Mouse (Mus musculus): Measurements from ENCODE around the gene Prkch. TPM values are rescaled to one million over a fixed set of nuclear protein-coding genes. Genes with fewer than 3 reads are reported as not detected.

The Prkch gene
- polyA plus RNA-seq, 1 experiment from 2014 or later = 11.2 TPM

- ATAC-seq (ENCODE audit: insufficient number of reproducible peaks, insufficient read depth, low FRiP score, low TSS enrichment, low read depth) = no peak
- Histone ChIP-seq H3K4me1 (replicated peaks) (no peaks in the 10 kb centered on the region), H3K9me3 (no peaks in the 10 kb centered on the region), H3K27me3 (no peaks in the 10 kb centered on the region), H3K9ac (replicated peaks) (no peak overlapping the region), H3K27ac (no peak overlapping the region), H3K4me2 (no peak overlapping the region), H3K4me3 (replicated peaks) (no peak overlapping the region), H3K36me3 (no peaks in the 10 kb centered on the region)
- 83% methylated on average over 6 of the region's 6 CpGs for WGBS
These were observed 60.6 kb downstream of the Prkch start for GRCm38 (mm10) chr12:73645216-73645615.

- no peak overlapping the region for H3K4me2 ChIP-seq
- WGBS = 77% methylated on average over 2 of the region's 2 CpGs
- no peaks in the 10 kb centered on the region for H3K4me1 ChIP-seq (replicated peaks)
- no peaks in the 10 kb centered on the region for H3K9me3 ChIP-seq
- no peak overlapping the region for H3K9ac ChIP-seq (replicated peaks)
- no peaks in the 10 kb centered on the region for H3K27me3 ChIP-seq
- ATAC-seq (ENCODE audit: insufficient number of reproducible peaks, insufficient read depth, low FRiP score, low TSS enrichment, low read depth) = no peak
- H3K4me3 ChIP-seq (replicated peaks) = no peak overlapping the region
- H3K36me3 ChIP-seq = no peaks in the 10 kb centered on the region
- no peak overlapping the region for H3K27ac ChIP-seq
These were observed 63.1 kb downstream of the Prkch start for GRCm38 (mm10) chr12:73647686-73648085.

- no peak overlapping the region for H3K9ac ChIP-seq (replicated peaks)
- H3K4me2 ChIP-seq = no peak overlapping the region
- no peaks in the 10 kb centered on the region for H3K36me3 ChIP-seq
- ATAC-seq (ENCODE audit: insufficient number of reproducible peaks, insufficient read depth, low FRiP score, low TSS enrichment, low read depth) = no peak
- H3K27me3 ChIP-seq = no peaks in the 10 kb centered on the region; the same call in 1 of the 2 replicates
- no peaks in the 10 kb centered on the region for H3K4me1 ChIP-seq (replicated peaks)
- H3K9me3 ChIP-seq = no peaks in the 10 kb centered on the region
- 46% methylated on average over 18 of the region's 18 CpGs for WGBS
- no peak overlapping the region for H3K27ac ChIP-seq
- H3K4me3 ChIP-seq (replicated peaks) = no peak overlapping the region
These were observed 72.1 kb downstream of the Prkch start for GRCm38 (mm10) chr12:73656568-73657204.

- Histone ChIP-seq H3K9ac (replicated peaks) (no peak overlapping the region), H3K4me3 (replicated peaks) (no peak overlapping the region), H3K27me3 (no peaks in the 10 kb centered on the region), H3K27ac (no peak overlapping the region), H3K4me2 (no peak overlapping the region), H3K9me3 (no peaks in the 10 kb centered on the region), H3K36me3 (no peaks in the 10 kb centered on the region), H3K4me1 (replicated peaks) (0 out of 2 replicates have a peak, but pooled peaks cover 3% of the 10 kb centered on the region)
- 66% methylated on average over 3 of the region's 3 CpGs for WGBS
- ATAC-seq (ENCODE audit: insufficient number of reproducible peaks, insufficient read depth, low FRiP score, low TSS enrichment, low read depth) = no peak
These were observed 78.8 kb downstream of the Prkch start for GRCm38 (mm10) chr12:73663421-73663820.

GRCm38 (mm10) chr12:73666701-73667100, 82.1 kb downstream of the Prkch start:
- Histone ChIP-seq H3K9me3 (no peaks in the 10 kb centered on the region), H3K27ac (no peak overlapping the region), H3K4me3 (replicated peaks) (no peak overlapping the region), H3K27me3 (no peaks in the 10 kb centered on the region), H3K9ac (replicated peaks) (no peak overlapping the region), H3K4me1 (replicated peaks) (0 out of 2 replicates have a peak, but pooled peaks cover 7% of the 10 kb centered on the region), H3K36me3 (no peaks in the 10 kb centered on the region), H3K4me2 (no peak overlapping the region)
- no peak for ATAC-seq (ENCODE audit: insufficient number of reproducible peaks, insufficient read depth, low FRiP score, low TSS enrichment, low read depth)
- WGBS = 94% methylated on average over 2 of the region's 2 CpGs

GRCm38 (mm10) chr12:73667607-73668006, 83.0 kb downstream of the Prkch start:
- Histone ChIP-seq H3K4me2 (no peak overlapping the region), H3K27me3 (no peaks in the 10 kb centered on the region), H3K4me3 (replicated peaks) (no peak overlapping the region), H3K36me3 (no peaks in the 10 kb centered on the region), H3K9me3 (no peaks in the 10 kb centered on the region), H3K4me1 (replicated peaks) (0 out of 2 replicates have a peak, but pooled peaks cover 12% of the 10 kb centered on the region), H3K9ac (replicated peaks) (no peak overlapping the region), H3K27ac (no peak overlapping the region)
- 81% methylated on average over 7 of the region's 7 CpGs for WGBS
- ATAC-seq (ENCODE audit: insufficient number of reproducible peaks, insufficient read depth, low FRiP score, low TSS enrichment, low read depth) = no peak

- Histone ChIP-seq H3K4me3 (replicated peaks) (no peak overlapping the region), H3K36me3 (no peaks in the 10 kb centered on the region), H3K4me1 (replicated peaks) (peaks cover 14% of the 10 kb centered on the region), H3K9me3 (no peaks in the 10 kb centered on the region), H3K9ac (replicated peaks) (no peak overlapping the region), H3K27ac (no peak overlapping the region), H3K4me2 (no peak overlapping the region), H3K27me3 (no peaks in the 10 kb centered on the region)
- ATAC-seq (ENCODE audit: insufficient number of reproducible peaks, insufficient read depth, low FRiP score, low TSS enrichment, low read depth) = no peak
- 83% methylated on average over 6 of the region's 6 CpGs for WGBS
These were observed 86.1 kb downstream of the Prkch start for GRCm38 (mm10) chr12:73670739-73671138.

GRCm38 (mm10) chr12:73671540-73671939, 86.9 kb downstream of the Prkch start:
- H3K4me3 ChIP-seq (replicated peaks) = no peak overlapping the region
- H3K4me1 ChIP-seq (replicated peaks) = peaks cover 14% of the 10 kb centered on the region
- WGBS = 50% methylated on average over 3 of the region's 3 CpGs

GRCm38 (mm10) chr12:73672007-73672406, 87.4 kb downstream of the Prkch start:
- Histone ChIP-seq H3K36me3 (no peaks in the 10 kb centered on the region), H3K9ac (replicated peaks) (no peak overlapping the region), H3K9me3 (no peaks in the 10 kb centered on the region), H3K4me3 (replicated peaks) (no peak overlapping the region), H3K27ac (peak overlapping the region; percentile 53; the same call in 1 of the 2 replicates), H3K4me1 (replicated peaks) (peaks cover 14% of the 10 kb centered on the region), H3K4me2 (no peak overlapping the region), H3K27me3 (no peaks in the 10 kb centered on the region)
- WGBS = 81% methylated on average over 4 of the region's 4 CpGs
- ATAC-seq (ENCODE audit: insufficient number of reproducible peaks, insufficient read depth, low FRiP score, low TSS enrichment, low read depth) = no peak

More at GRCm38 (mm10) chr12:73671540-73671939, 86.9 kb downstream of the Prkch start:
- Histone ChIP-seq H3K27ac (peak overlapping the region; percentile 53; the same call in 1 of the 2 replicates), H3K9me3 (no peaks in the 10 kb centered on the region), H3K36me3 (no peaks in the 10 kb centered on the region), H3K9ac (replicated peaks) (no peak overlapping the region), H3K4me2 (no peak overlapping the region), H3K27me3 (no peaks in the 10 kb centered on the region)
- ATAC-seq (ENCODE audit: insufficient number of reproducible peaks, insufficient read depth, low FRiP score, low TSS enrichment, low read depth) = no peak

- WGBS = 78% methylated on average over 7 of the region's 7 CpGs
- ATAC-seq (ENCODE audit: insufficient number of reproducible peaks, insufficient read depth, low FRiP score, low TSS enrichment, low read depth) = no peak
- Histone ChIP-seq H3K9ac (replicated peaks) (no peak overlapping the region), H3K27ac (no peak overlapping the region), H3K36me3 (no peaks in the 10 kb centered on the region), H3K9me3 (no peaks in the 10 kb centered on the region), H3K27me3 (no peaks in the 10 kb centered on the region), H3K4me3 (replicated peaks) (no peak overlapping the region), H3K4me1 (replicated peaks) (peaks cover 14% of the 10 kb centered on the region), H3K4me2 (no peak overlapping the region)
These were observed 89.2 kb downstream of the Prkch start for GRCm38 (mm10) chr12:73673783-73674182.

GRCm38 (mm10) chr12:73675212-73675611, 90.6 kb downstream of the Prkch start:
- no peaks in the 10 kb centered on the region for H3K9me3 ChIP-seq
- H3K4me3 ChIP-seq (replicated peaks) = no peak overlapping the region
- peak overlapping the region; percentile 59; the same call in 1 of the 2 replicates for H3K27ac ChIP-seq
- 62% methylated on average over 4 of the region's 4 CpGs for WGBS
- H3K36me3 ChIP-seq = no peaks in the 10 kb centered on the region
- no peak overlapping the region for H3K4me2 ChIP-seq
- H3K4me1 ChIP-seq (replicated peaks) = peaks cover 14% of the 10 kb centered on the region
- ATAC-seq (ENCODE audit: insufficient number of reproducible peaks, insufficient read depth, low FRiP score, low TSS enrichment, low read depth) = no peak
- H3K27me3 ChIP-seq = no peaks in the 10 kb centered on the region
- H3K9ac ChIP-seq (replicated peaks) = 0 out of 2 replicates have a peak overlapping the region, but pooled peaks have one; percentile 23

GRCm38 (mm10) chr12:73679400-73679801, 94.8 kb downstream of the Prkch start:
- Histone ChIP-seq H3K36me3 (no peaks in the 10 kb centered on the region), H3K4me3 (replicated peaks) (no peak overlapping the region), H3K9me3 (no peaks in the 10 kb centered on the region), H3K27me3 (no peaks in the 10 kb centered on the region), H3K27ac (no peak overlapping the region), H3K9ac (replicated peaks) (no peak overlapping the region), H3K4me1 (replicated peaks) (peaks cover 5% of the 10 kb centered on the region), H3K4me2 (no peak overlapping the region)
- ATAC-seq (ENCODE audit: insufficient number of reproducible peaks, insufficient read depth, low FRiP score, low TSS enrichment, low read depth) = no peak
- 37% methylated on average over 7 of the region's 7 CpGs for WGBS
